Mouse (Mus musculus): ENCODE measurements at regions not wholly inside any gene's neighbourhood (a gene's known extent, or its start where the extent isn't known, plus 50 kb on each side); places are given as distances from the start of the nearest gene placed in this dataset.

- DNase-seq = no peak
- H3K4me1 ChIP-seq (ENCODE audit: control insufficient read depth, insufficient read depth, low read length) = no peaks in the 10 kb centered on the region
- H3K27ac ChIP-seq (ENCODE audit: insufficient read depth, low read length) = no peak overlapping the region
- TF ChIP-seq POLR2A (IDR thresholded peaks at IDR 0.05; ENCODE audit: borderline replicate concordance, insufficient read depth, low read length) (no peak), CTCF (IDR thresholded peaks at IDR 0.05; ENCODE audit: borderline replicate concordance, insufficient read depth, low read depth, low read length) (no peak)
- H3K4me3 ChIP-seq (replicated peaks; ENCODE audit: insufficient read depth, low read depth, low read length) = no peak overlapping the region
- WGBS = 86% methylated on average over 3 of the region's 3 CpGs
- H3K27me3 ChIP-seq (ENCODE audit: control insufficient read depth, insufficient read depth, low read length) = no peaks in the 10 kb centered on the region
Measured at GRCm38 (mm10) chr11:26794629-26794966, 200.8 kb upstream of the Vrk2 start.

GRCm38 (mm10) chr11:26793928-26794628 is 200.3 kb upstream of the Vrk2 start:
- H3K4me1 ChIP-seq (ENCODE audit: control insufficient read depth, insufficient read depth, low read length) = no peaks in the 10 kb centered on the region
- no peak overlapping the region for H3K27ac ChIP-seq (ENCODE audit: insufficient read depth, low read length)
- no peak overlapping the region for H3K4me3 ChIP-seq (replicated peaks; ENCODE audit: insufficient read depth, low read depth, low read length)
- TF ChIP-seq POLR2A (IDR thresholded peaks at IDR 0.05; ENCODE audit: borderline replicate concordance, insufficient read depth, low read length) = no peak
- TF ChIP-seq CTCF (IDR thresholded peaks at IDR 0.05; ENCODE audit: borderline replicate concordance, insufficient read depth, low read depth, low read length) = no peak
- no peaks in the 10 kb centered on the region for H3K27me3 ChIP-seq (ENCODE audit: control insufficient read depth, insufficient read depth, low read length)
- WGBS = 87% methylated on average over 3 of the region's 3 CpGs
- no peak for DNase-seq

DNA sequence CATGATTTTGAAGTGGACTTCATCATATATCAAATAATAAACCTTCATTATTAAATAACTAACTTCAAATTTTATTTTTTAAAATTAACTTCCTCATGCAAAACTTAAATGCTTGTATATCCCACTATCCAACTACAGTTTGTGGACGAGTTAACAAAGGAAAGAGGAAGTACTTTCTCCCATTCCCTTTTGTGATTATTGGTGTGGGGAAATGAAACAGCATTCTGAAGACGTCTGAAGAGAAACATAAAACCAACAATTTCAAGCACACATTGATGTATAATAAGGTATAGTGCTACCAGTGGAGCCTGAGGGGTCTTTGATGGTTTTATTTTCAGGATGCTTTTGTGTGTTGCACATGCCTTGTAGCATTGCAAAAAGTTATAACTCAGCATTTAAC is 195.5 kb upstream of the Vrk2 start:
- no peak overlapping the region for H3K27ac ChIP-seq (ENCODE audit: insufficient read depth, low read length)
- no peaks in the 10 kb centered on the region for H3K4me1 ChIP-seq (ENCODE audit: control insufficient read depth, insufficient read depth, low read length)
- H3K4me3 ChIP-seq (replicated peaks; ENCODE audit: insufficient read depth, low read depth, low read length) = no peak overlapping the region
- WGBS = 61% methylated on average over 2 of the region's 2 CpGs
- H3K27me3 ChIP-seq (ENCODE audit: control insufficient read depth, insufficient read depth, low read length) = no peaks in the 10 kb centered on the region
- no peak for DNase-seq
- no peak for TF ChIP-seq POLR2A (IDR thresholded peaks at IDR 0.05; ENCODE audit: borderline replicate concordance, insufficient read depth, low read length)
- no peak for TF ChIP-seq CTCF (IDR thresholded peaks at IDR 0.05; ENCODE audit: borderline replicate concordance, insufficient read depth, low read depth, low read length)

- DNase-seq = peak in 1 of 2 experiments; percentile 1
- no peak overlapping the region for H3K4me3 ChIP-seq (replicated peaks; ENCODE audit: insufficient read depth, low read depth, low read length)
- no peak overlapping the region for H3K27ac ChIP-seq (ENCODE audit: insufficient read depth, low read length)
- TF ChIP-seq CTCF (IDR thresholded peaks at IDR 0.05; ENCODE audit: borderline replicate concordance, insufficient read depth, low read depth, low read length) = no peak
- TF ChIP-seq POLR2A (IDR thresholded peaks at IDR 0.05; ENCODE audit: borderline replicate concordance, insufficient read depth, low read length) = no peak
- 15% methylated on average over 1 of the region's 1 CpGs for WGBS
- no peaks in the 10 kb centered on the region for H3K4me1 ChIP-seq (ENCODE audit: control insufficient read depth, insufficient read depth, low read length)
- no peaks in the 10 kb centered on the region for H3K27me3 ChIP-seq (ENCODE audit: control insufficient read depth, insufficient read depth, low read length)
Measured at GRCm38 (mm10) chr11:26785164-26785563, 191.4 kb upstream of the Vrk2 start.

DNA sequence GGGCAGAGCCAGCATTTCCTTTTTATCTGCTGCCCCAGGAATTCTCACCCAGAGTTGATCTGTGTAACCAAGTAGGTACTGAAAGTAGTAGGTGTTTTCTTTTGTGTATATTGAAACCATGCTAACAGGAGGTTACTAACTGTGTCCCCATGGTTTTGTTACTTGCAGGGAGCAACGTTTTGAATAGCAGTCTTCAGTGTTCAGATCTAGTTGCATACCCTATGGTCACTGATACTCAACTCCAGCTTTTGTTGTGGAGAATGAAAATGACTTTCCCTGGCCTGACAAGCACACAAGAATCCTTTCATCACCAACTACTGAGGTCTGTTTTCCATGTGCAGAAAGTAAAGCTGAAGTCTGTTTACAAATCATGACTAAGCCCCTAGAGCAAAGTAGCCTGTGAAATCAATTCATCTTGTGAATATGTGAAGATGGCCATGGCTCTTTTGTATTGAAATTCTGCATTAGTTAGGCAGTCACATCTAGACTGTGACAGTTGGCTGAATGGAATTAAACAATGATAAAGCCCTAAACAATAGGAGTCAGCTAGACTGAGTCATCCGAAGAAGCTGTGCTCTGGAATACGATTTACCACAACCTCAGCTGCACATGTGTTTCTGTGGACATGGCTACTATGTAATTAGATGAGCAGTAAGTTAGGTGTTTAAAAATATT is 179.5 kb upstream of the Vrk2 start:
- no peak for DNase-seq
- TF ChIP-seq POLR2A (IDR thresholded peaks at IDR 0.05; ENCODE audit: borderline replicate concordance, insufficient read depth, low read length) = no peak
- TF ChIP-seq CTCF (IDR thresholded peaks at IDR 0.05; ENCODE audit: borderline replicate concordance, insufficient read depth, low read depth, low read length) = no peak
- 19% methylated on average over 3 of the region's 3 CpGs for WGBS
- no peaks in the 10 kb centered on the region for H3K27me3 ChIP-seq (ENCODE audit: control insufficient read depth, insufficient read depth, low read length)
- H3K4me1 ChIP-seq (ENCODE audit: control insufficient read depth, insufficient read depth, low read length) = no peaks in the 10 kb centered on the region
- H3K4me3 ChIP-seq (replicated peaks; ENCODE audit: insufficient read depth, low read depth, low read length) = no peak overlapping the region
- H3K27ac ChIP-seq (ENCODE audit: insufficient read depth, low read length) = no peak overlapping the region

GRCm38 (mm10) chr11:26755576-26755975 is 161.8 kb upstream of the Vrk2 start:
- TF ChIP-seq CTCF (IDR thresholded peaks at IDR 0.05; ENCODE audit: borderline replicate concordance, insufficient read depth, low read depth, low read length) (no peak), POLR2A (IDR thresholded peaks at IDR 0.05; ENCODE audit: borderline replicate concordance, insufficient read depth, low read length) (no peak)
- no peak overlapping the region for H3K4me3 ChIP-seq (replicated peaks; ENCODE audit: insufficient read depth, low read depth, low read length)
- H3K4me1 ChIP-seq (ENCODE audit: control insufficient read depth, insufficient read depth, low read length) = no peaks in the 10 kb centered on the region
- no peak overlapping the region for H3K27ac ChIP-seq (ENCODE audit: insufficient read depth, low read length)
- no peaks in the 10 kb centered on the region for H3K27me3 ChIP-seq (ENCODE audit: control insufficient read depth, insufficient read depth, low read length)
- DNase-seq = no peak
- 83% methylated on average over 3 of the region's 3 CpGs for WGBS

- Histone ChIP-seq H3K27ac (ENCODE audit: insufficient read depth, low read length) (no peak overlapping the region), H3K27me3 (ENCODE audit: control insufficient read depth, insufficient read depth, low read length) (no peaks in the 10 kb centered on the region), H3K4me1 (ENCODE audit: control insufficient read depth, insufficient read depth, low read length) (no peaks in the 10 kb centered on the region), H3K4me3 (replicated peaks; ENCODE audit: insufficient read depth, low read depth, low read length) (no peak overlapping the region)
- TF ChIP-seq POLR2A (IDR thresholded peaks at IDR 0.05; ENCODE audit: borderline replicate concordance, insufficient read depth, low read length) (no peak), CTCF (IDR thresholded peaks at IDR 0.05; ENCODE audit: borderline replicate concordance, insufficient read depth, low read depth, low read length) (no peak)
- WGBS = 45% methylated on average over 1 of the region's 1 CpGs
- no peak for DNase-seq
Measured at GRCm38 (mm10) chr11:26753616-26754015, 159.8 kb upstream of the Vrk2 start.

DNA sequence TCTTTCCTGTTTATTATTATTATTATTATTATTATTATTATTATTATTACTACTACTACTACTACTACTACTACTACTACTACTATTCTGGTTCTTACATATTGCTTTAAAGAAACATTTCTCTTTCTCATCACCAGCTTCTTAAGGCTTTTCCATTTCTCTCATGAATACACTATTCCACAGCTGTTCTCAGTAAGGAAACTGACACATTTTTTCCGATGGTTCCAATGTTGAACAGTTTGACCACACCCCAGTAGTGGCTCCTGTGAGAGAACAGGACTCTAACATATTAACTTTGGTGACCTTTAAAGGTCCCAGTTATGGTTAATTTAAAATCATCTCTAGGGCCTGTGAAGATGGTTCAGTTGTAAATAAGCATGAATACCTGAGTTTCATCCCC is 148.4 kb upstream of the Vrk2 start:
- H3K4me1 ChIP-seq (ENCODE audit: control insufficient read depth, insufficient read depth, low read length) = no peaks in the 10 kb centered on the region
- no peak overlapping the region for H3K27ac ChIP-seq (ENCODE audit: insufficient read depth, low read length)
- TF ChIP-seq POLR2A (IDR thresholded peaks at IDR 0.05; ENCODE audit: borderline replicate concordance, insufficient read depth, low read length) (no peak), CTCF (IDR thresholded peaks at IDR 0.05; ENCODE audit: borderline replicate concordance, insufficient read depth, low read depth, low read length) (no peak)
- no peaks in the 10 kb centered on the region for H3K27me3 ChIP-seq (ENCODE audit: control insufficient read depth, insufficient read depth, low read length)
- WGBS = 100% methylated on average over 1 of the region's 1 CpGs
- no peak for DNase-seq
- no peak overlapping the region for H3K4me3 ChIP-seq (replicated peaks; ENCODE audit: insufficient read depth, low read depth, low read length)

Data from cerebellum, adult 2 months (tissue).